Mouse (Mus musculus) liver, postnatal 0 days (tissue): ENCODE measurements around the gene Rae1.

Experiments used
- CTCF ChIP-seq: sonication (generic); IDR thresholded peaks from 2 replicates; pipeline ENCODE4 v1.5.1; 2016; ENCODE audit warnings: antibody characterized with exemption, low read depth
- EP300 ChIP-seq: IDR thresholded peaks from 2 replicates; pipeline ENCODE4 v1.6.1; 2016; ENCODE audit warnings: antibody characterized with exemption, low read depth, mild to moderate bottlenecking

DNA sequence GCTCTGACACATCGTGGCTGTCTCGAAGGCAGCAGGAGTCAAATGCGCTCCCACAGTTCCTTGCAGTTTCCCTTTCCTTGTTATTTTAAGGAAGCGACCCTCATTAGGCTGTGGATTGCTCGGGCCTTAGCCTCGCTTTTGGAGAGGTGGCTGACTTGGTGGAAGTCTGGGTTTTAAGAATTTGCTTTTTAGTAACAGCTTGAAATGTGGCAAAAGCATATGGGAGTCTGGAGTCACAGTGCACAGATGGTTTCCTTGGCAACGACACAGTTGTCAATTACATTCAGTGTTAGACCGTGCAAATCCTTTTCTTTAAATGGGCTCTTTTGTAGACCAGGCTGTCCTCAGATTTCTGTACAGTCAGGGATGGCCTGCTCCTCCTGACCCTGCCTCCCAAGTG lies 1.0 kb downstream of the Rae1 start:
- TF ChIP-seq CTCF: no peak
- no peak for TF ChIP-seq EP300
